Mouse (Mus musculus) ES-Bruce4 (cell line): Measurements from ENCODE around the gene Foxp1. TPM values are rescaled to one million over a fixed set of nuclear protein-coding genes. Genes with fewer than 3 reads are reported as not detected.

Experiments used
- H3K27ac ChIP-seq: 2 replicates; pipeline ENCODE4 v1.5.1; 2012; ENCODE audit warnings: low read length, inconsistent platforms; ENCODE audit not compliant: insufficient read depth
- H3K27me3 ChIP-seq: 2 replicates; pipeline ENCODE4 v1.6.1; 2012; ENCODE audit warnings: mild to moderate bottlenecking, low read length, inconsistent platforms; ENCODE audit not compliant: control insufficient read depth, poor library complexity, insufficient read depth, severe bottlenecking
- H3K36me3 ChIP-seq: 2 replicates; pipeline ENCODE4 v1.6.1; 2012; ENCODE audit warnings: inconsistent platforms, mild to moderate bottlenecking, low read length, moderate library complexity; ENCODE audit not compliant: control insufficient read depth, poor library complexity, insufficient read depth, severe bottlenecking
- H3K4me1 ChIP-seq: one replicate; pipeline ENCODE4 v1.8.1; 2011; ENCODE audit warnings: low read length; ENCODE audit not compliant: control insufficient read depth, insufficient read depth
- H3K4me3 ChIP-seq: 2 replicates; pipeline ENCODE4 v1.5.1; 2011; ENCODE audit warnings: low read depth, mild to moderate bottlenecking, low read length
- H3K9ac ChIP-seq: 2 replicates; pipeline ENCODE4 v1.6.1; 2012; ENCODE audit warnings: low read depth, mild to moderate bottlenecking, inconsistent platforms; ENCODE audit not compliant: poor library complexity, severe bottlenecking
- H3K9me3 ChIP-seq: replicated peaks from 2 replicates; pipeline ENCODE4 v1.6.1; 2012; ENCODE audit warnings: mild to moderate bottlenecking, low read length, inconsistent platforms; ENCODE audit not compliant: control insufficient read depth, poor library complexity, insufficient read depth, severe bottlenecking
- CTCF ChIP-seq: IDR thresholded peaks from one replicate; pipeline ENCODE4 v1.8.1; 2011; ENCODE audit warnings: low read depth, low read length
- EP300 ChIP-seq: IDR thresholded peaks from 2 replicates; pipeline ENCODE4 v1.6.1; 2011; ENCODE audit warnings: low read depth, low read length; ENCODE audit not compliant: insufficient read depth
- POLR2A ChIP-seq: IDR thresholded peaks from one replicate; pipeline ENCODE4 v1.8.1; 2011; ENCODE audit warnings: low read length; ENCODE audit not compliant: insufficient read depth
- polyA plus RNA-seq: library from polyadenylated mRNA; stranded (reverse); fragments of >200 nt; gene quantifications from 2 replicates; pipeline ENCODE4 v1.2.4, GENCODE M21; 2011; ENCODE audit warnings: low read depth; ENCODE audit not compliant: missing spikeins, insufficient read depth, insufficient read length

Gene Foxp1
- polyA plus RNA-seq, 1 experiment = 33.5 TPM

- Histone ChIP-seq H3K27ac (no peak overlapping the region), H3K9me3 (no peaks in the 10 kb centered on the region), H3K4me3 (no peak overlapping the region), H3K4me1 (no peaks in the 10 kb centered on the region), H3K27me3 (no peaks in the 10 kb centered on the region), H3K36me3 (peaks cover 25% of the 10 kb centered on the region), H3K9ac (no peak overlapping the region)
- TF ChIP-seq CTCF (no peak), POLR2A (no peak), EP300 (no peak)
Observed at GRCm38 (mm10) chr6:98946731-98947130, 575.8 kb downstream of the Foxp1 start.

- TF ChIP-seq EP300 = no peak
- no peak for TF ChIP-seq CTCF
- TF ChIP-seq POLR2A = no peak
- Histone ChIP-seq H3K27me3 (no peaks in the 10 kb centered on the region), H3K36me3 (peaks cover 27% of the 10 kb centered on the region), H3K4me1 (no peaks in the 10 kb centered on the region), H3K27ac (no peak overlapping the region), H3K9me3 (no peaks in the 10 kb centered on the region), H3K4me3 (no peak overlapping the region), H3K9ac (no peak overlapping the region)
Observed at GRCm38 (mm10) chr6:98945496-98946412, 576.8 kb downstream of the Foxp1 start.

- H3K27me3 ChIP-seq = no peaks in the 10 kb centered on the region
- H3K9ac ChIP-seq = no peak overlapping the region
- no peak overlapping the region for H3K4me3 ChIP-seq
- TF ChIP-seq POLR2A (no peak), CTCF (no peak), EP300 (no peak)
- H3K27ac ChIP-seq = no peak overlapping the region
- peaks cover 56% of the 10 kb centered on the region for H3K36me3 ChIP-seq
- H3K4me1 ChIP-seq = no peaks in the 10 kb centered on the region
- no peaks in the 10 kb centered on the region for H3K9me3 ChIP-seq
Observed at GRCm38 (mm10) chr6:98938348-98938747, 584.2 kb downstream of the Foxp1 start.

- Histone ChIP-seq H3K36me3 (peaks cover 50% of the 10 kb centered on the region), H3K4me3 (no peak overlapping the region), H3K9me3 (no peaks in the 10 kb centered on the region), H3K27me3 (no peaks in the 10 kb centered on the region), H3K9ac (no peak overlapping the region), H3K27ac (no peak overlapping the region), H3K4me1 (no peaks in the 10 kb centered on the region)
- TF ChIP-seq EP300 (no peak), POLR2A (no peak), CTCF (no peak)
Observed at GRCm38 (mm10) chr6:98937513-98937912, 585.0 kb downstream of the Foxp1 start.

- Histone ChIP-seq H3K9ac (no peak overlapping the region), H3K27ac (no peak overlapping the region), H3K4me3 (no peak overlapping the region), H3K36me3 (peaks cover 47% of the 10 kb centered on the region), H3K4me1 (no peaks in the 10 kb centered on the region), H3K9me3 (no peaks in the 10 kb centered on the region), H3K27me3 (no peaks in the 10 kb centered on the region)
- TF ChIP-seq CTCF (no peak), EP300 (no peak), POLR2A (no peak)
Observed at GRCm38 (mm10) chr6:98936377-98936776, 586.1 kb downstream of the Foxp1 start.

GRCm38 (mm10) chr6:98935169-98935568 is 587.4 kb downstream of the Foxp1 start:
- H3K4me1 ChIP-seq = no peaks in the 10 kb centered on the region
- no peak overlapping the region for H3K27ac ChIP-seq
- TF ChIP-seq EP300 = no peak
- TF ChIP-seq CTCF = no peak
- TF ChIP-seq POLR2A = no peak
- no peak overlapping the region for H3K4me3 ChIP-seq
- H3K27me3 ChIP-seq = no peaks in the 10 kb centered on the region
- no peak overlapping the region for H3K9ac ChIP-seq
- no peaks in the 10 kb centered on the region for H3K9me3 ChIP-seq
- peaks cover 48% of the 10 kb centered on the region for H3K36me3 ChIP-seq
